Mouse (Mus musculus): Measurements from ENCODE around the gene Kansl1l.

Gene Kansl1l

GRCm38 (mm10) chr1:66694266-66694665, 123.1 kb downstream of the Kansl1l start:
- no peaks in the 10 kb centered on the region for H3K36me3 ChIP-seq (ENCODE audit: control insufficient read depth, insufficient read depth, low read length, poor library complexity, severe bottlenecking)
- no peaks in the 10 kb centered on the region for H3K27me3 ChIP-seq (ENCODE audit: control insufficient read depth, insufficient read depth, low read length, poor library complexity, severe bottlenecking)
- DNase-seq (ENCODE audit: low read depth, low spot score): no peak

DNA sequence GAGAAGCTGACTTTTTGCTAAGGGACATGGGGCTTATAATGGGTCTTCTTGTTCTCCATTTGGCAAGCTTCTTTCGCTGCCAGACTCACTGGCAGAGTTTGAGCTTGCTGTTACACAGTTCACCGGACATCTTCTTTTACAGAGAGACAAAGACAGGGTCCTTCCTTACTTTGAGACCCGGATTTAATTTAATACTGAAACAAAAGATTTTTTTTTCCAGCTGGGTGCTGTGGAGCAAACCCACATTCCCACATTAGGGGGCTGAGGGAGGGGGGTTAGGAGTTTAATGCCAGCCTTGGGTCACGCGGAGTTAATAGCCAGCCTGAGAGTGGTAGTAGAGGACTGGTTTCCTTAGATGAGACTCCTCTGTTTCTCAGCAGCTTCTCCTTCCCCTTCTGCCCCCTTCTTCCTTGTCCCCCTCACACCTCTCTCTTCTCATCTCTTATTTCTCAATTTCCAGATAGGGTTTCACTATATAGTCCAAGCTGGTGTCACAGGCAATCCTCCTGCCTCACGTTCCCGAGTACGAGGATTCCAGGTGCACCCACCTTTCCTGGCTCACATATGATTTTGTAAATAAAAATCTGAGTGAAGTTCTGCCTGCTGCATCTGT, 124.5 kb downstream of the Kansl1l start:
- H3K36me3 ChIP-seq (ENCODE audit: control insufficient read depth, insufficient read depth, low read length, poor library complexity, severe bottlenecking): no peaks in the 10 kb centered on the region
- no peak for DNase-seq (ENCODE audit: low read depth, low spot score)
- H3K27me3 ChIP-seq (ENCODE audit: control insufficient read depth, insufficient read depth, low read length, poor library complexity, severe bottlenecking): no peaks in the 10 kb centered on the region

GRCm38 (mm10) chr1:66692308-66692707, 125.1 kb downstream of the Kansl1l start:
- no peak for DNase-seq (ENCODE audit: low read depth, low spot score)
- Histone ChIP-seq H3K36me3 (ENCODE audit: control insufficient read depth, insufficient read depth, low read length, poor library complexity, severe bottlenecking) (no peaks in the 10 kb centered on the region), H3K27me3 (ENCODE audit: control insufficient read depth, insufficient read depth, low read length, poor library complexity, severe bottlenecking) (no peaks in the 10 kb centered on the region)

GRCm38 (mm10) chr1:66691772-66692171, 125.6 kb downstream of the Kansl1l start:
- DNase-seq (ENCODE audit: low read depth, low spot score): no peak

DNA sequence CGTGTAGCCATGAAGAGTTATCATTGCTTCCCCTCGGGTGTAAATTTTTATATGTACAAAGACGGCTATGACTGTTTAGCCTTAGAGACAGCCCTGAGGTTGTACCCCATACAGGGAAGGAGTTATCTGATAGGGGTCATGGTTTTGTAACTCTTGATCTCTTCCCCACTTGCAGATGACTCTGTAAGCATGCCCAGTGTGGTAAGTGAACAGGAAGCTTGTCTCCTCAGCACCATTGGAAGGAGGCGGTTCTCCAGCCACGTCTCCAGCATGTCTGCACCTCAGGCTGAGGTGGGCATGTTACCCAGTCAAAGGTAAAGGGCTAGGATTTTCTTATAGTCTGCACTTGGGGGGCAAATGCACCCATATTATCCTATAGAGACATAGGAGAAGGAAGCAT, 134.4 kb downstream of the Kansl1l start:
- H3K36me3 ChIP-seq (ENCODE audit: control insufficient read depth, insufficient read depth, low read length, poor library complexity, severe bottlenecking): no peaks in the 10 kb centered on the region
- DNase-seq (ENCODE audit: low read depth, low spot score): no peak
- H3K27me3 ChIP-seq (ENCODE audit: control insufficient read depth, insufficient read depth, low read length, poor library complexity, severe bottlenecking): no peaks in the 10 kb centered on the region

More at GRCm38 (mm10) chr1:66691772-66692171, 125.6 kb downstream of the Kansl1l start:
- no peaks in the 10 kb centered on the region for H3K27me3 ChIP-seq (ENCODE audit: control insufficient read depth, insufficient read depth, low read length, poor library complexity, severe bottlenecking)
- H3K36me3 ChIP-seq (ENCODE audit: control insufficient read depth, insufficient read depth, low read length, poor library complexity, severe bottlenecking): no peaks in the 10 kb centered on the region

DNA sequence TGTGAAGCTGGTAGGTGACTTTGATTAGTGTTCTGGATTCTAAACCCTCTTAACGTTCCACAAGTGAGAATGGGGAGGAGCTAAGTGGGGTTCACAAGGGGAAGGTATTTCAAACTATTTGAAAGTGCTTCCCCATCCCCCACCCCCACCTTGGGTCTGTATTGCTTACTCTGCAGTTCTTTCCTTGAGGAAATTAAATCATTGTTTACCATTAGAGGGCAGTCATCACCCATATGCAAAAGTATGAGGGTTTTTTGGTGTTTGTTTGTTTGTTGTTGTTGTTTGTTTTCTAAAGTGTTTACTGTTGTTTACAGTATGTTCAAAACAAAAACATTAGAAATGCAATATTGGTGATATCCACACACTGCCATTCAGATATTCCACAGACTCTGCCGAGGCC, 138.7 kb downstream of the Kansl1l start:
- Histone ChIP-seq H3K36me3 (ENCODE audit: control insufficient read depth, insufficient read depth, low read length, poor library complexity, severe bottlenecking) (no peaks in the 10 kb centered on the region), H3K27me3 (ENCODE audit: control insufficient read depth, insufficient read depth, low read length, poor library complexity, severe bottlenecking) (no peaks in the 10 kb centered on the region)
- no peak for DNase-seq (ENCODE audit: low read depth, low spot score)

DNA sequence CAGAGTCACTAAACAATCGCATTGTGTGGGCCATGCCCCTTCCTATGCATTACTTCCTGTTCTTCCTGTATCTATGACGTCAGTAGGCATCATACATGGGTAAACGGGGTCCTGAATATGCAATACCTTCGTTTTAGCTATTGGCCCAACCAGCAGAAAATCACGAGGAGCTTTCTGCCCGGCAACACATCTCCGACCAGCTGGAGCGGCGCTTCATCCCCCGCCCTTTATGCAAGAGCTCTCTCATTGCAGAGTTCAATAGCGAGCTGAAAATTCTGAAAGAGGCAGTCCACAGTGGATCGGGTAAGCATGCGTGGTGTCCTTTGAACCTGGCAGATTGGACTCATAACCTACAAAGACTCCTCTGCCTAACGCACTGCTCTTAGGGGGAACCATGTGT, 139.4 kb downstream of the Kansl1l start:
- H3K27me3 ChIP-seq (ENCODE audit: control insufficient read depth, insufficient read depth, low read length, poor library complexity, severe bottlenecking): no peaks in the 10 kb centered on the region
- DNase-seq (ENCODE audit: low read depth, low spot score): no peak
- H3K36me3 ChIP-seq (ENCODE audit: control insufficient read depth, insufficient read depth, low read length, poor library complexity, severe bottlenecking): no peaks in the 10 kb centered on the region

GRCm38 (mm10) chr1:66672812-66673211, 144.6 kb downstream of the Kansl1l start:
- no peaks in the 10 kb centered on the region for H3K27me3 ChIP-seq (ENCODE audit: control insufficient read depth, insufficient read depth, low read length, poor library complexity, severe bottlenecking)
- H3K36me3 ChIP-seq (ENCODE audit: control insufficient read depth, insufficient read depth, low read length, poor library complexity, severe bottlenecking): no peaks in the 10 kb centered on the region
- DNase-seq (ENCODE audit: low read depth, low spot score): no peak

DNA sequence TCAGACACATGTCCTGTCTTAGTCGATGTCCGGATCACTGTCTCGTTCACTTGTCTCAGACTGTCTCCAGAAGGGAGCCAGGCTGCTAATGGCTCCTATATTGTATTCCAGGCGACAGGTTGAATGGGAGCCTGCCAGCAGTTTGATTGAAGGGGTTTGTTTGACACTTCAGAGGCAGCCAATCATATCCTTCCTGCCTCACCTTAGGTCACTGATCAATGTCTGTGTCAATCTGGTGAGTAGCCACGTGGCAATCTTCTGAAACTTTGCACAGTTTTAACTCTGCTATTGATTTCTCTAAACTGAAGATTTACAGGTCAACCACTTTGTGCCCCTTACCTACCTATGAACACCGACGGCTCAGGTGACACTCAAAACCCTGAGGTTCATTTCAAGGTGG, 145.9 kb downstream of the Kansl1l start:
- DNase-seq (ENCODE audit: low read depth, low spot score): no peak
- Histone ChIP-seq H3K27me3 (ENCODE audit: control insufficient read depth, insufficient read depth, low read length, poor library complexity, severe bottlenecking) (no peaks in the 10 kb centered on the region), H3K36me3 (ENCODE audit: control insufficient read depth, insufficient read depth, low read length, poor library complexity, severe bottlenecking) (no peaks in the 10 kb centered on the region)
